Mouse (Mus musculus) cerebellum, postnatal 10 days (tissue): ENCODE measurements around the gene Prkcsh.

Source experiments
- DNase-seq, 2 experiments: peaks; one replicate each; pipeline ENCODE4 v3.0.0; 2021; ENCODE audit warnings: mixed read lengths in 2 of 2

Prkcsh gene

GRCm38 (mm10) chr9:22002194-22003162 is at the start of gene Prkcsh, which contains the start of gene Ccdc151:
Gene Prkcsh (plus strand): TSS chr9:22002806.
Gene Ccdc151 (minus strand): TSS chr9:22002634.
- DNase-seq: peak; percentile 99

- DNase-seq: no peak
These were observed 49.0 kb upstream of the Prkcsh start for GRCm38 (mm10) chr9:21953600-21953999.

- DNase-seq: peak in 1 of 2 experiments; percentile 35
These were observed 48.0 kb upstream of the Prkcsh start for GRCm38 (mm10) chr9:21954635-21955034.

GRCm38 (mm10) chr9:21955225-21955569 is 47.4 kb upstream of the Prkcsh start:
- no peak for DNase-seq

GRCm38 (mm10) chr9:21955570-21956281 is 46.9 kb upstream of the Prkcsh start, which contains the start of gene Swsap1:
Gene Swsap1 (plus strand): TSS chr9:21955755.
- peak; percentile 99 for DNase-seq

GRCm38 (mm10) chr9:21958372-21958771 is 44.2 kb upstream of the Prkcsh start:
- DNase-seq: no peak

GRCm38 (mm10) chr9:21959244-21959643 is 43.4 kb upstream of the Prkcsh start:
- DNase-seq: no peak

GRCm38 (mm10) chr9:21960135-21960534 is 42.5 kb upstream of the Prkcsh start:
- no peak for DNase-seq

GRCm38 (mm10) chr9:21960558-21961208 is 41.9 kb upstream of the Prkcsh start:
- peak in 1 of 2 experiments; percentile 46 for DNase-seq

GRCm38 (mm10) chr9:21961366-21961980 is 41.1 kb upstream of the Prkcsh start:
- peak; percentile 36 to 41 for DNase-seq

- peak; percentile 58 to 66 for DNase-seq
These were observed 40.6 kb upstream of the Prkcsh start for GRCm38 (mm10) chr9:21962010-21962409.

GRCm38 (mm10) chr9:21962416-21963059 is 40.1 kb upstream of the Prkcsh start:
- peak; percentile 66 to 69 for DNase-seq

- DNase-seq: peak; percentile 49 to 53
These were observed 39.2 kb upstream of the Prkcsh start, which contains the start of gene Epor for GRCm38 (mm10) chr9:21963417-21963816. Gene Epor (minus strand): TSS chr9:21963506.

GRCm38 (mm10) chr9:21968883-21969282 is 33.7 kb upstream of the Prkcsh start:
- DNase-seq: no peak

GRCm38 (mm10) chr9:21969304-21969703 is 33.3 kb upstream of the Prkcsh start:
- no peak for DNase-seq

GRCm38 (mm10) chr9:21976626-21977175 is 25.9 kb upstream of the Prkcsh start:
- peak; percentile 59 to 63 for DNase-seq

- DNase-seq: peak; percentile 87 to 91
These were observed 25.3 kb upstream of the Prkcsh start for GRCm38 (mm10) chr9:21977331-21977730.

- peak; percentile 65 to 80 for DNase-seq
These were observed 24.6 kb upstream of the Prkcsh start for GRCm38 (mm10) chr9:21977972-21978371.

GRCm38 (mm10) chr9:21978398-21979128 is 24.0 kb upstream of the Prkcsh start:
- no peak for DNase-seq

GRCm38 (mm10) chr9:21983911-21984310 is 18.7 kb upstream of the Prkcsh start:
- DNase-seq: no peak
